Mouse (Mus musculus): Measurements from ENCODE around the gene Kat2a. TPM values are rescaled to one million over a fixed set of nuclear protein-coding genes. Genes with fewer than 3 reads are reported as not detected.
"Not testable (repeated sequence)": the region's sequence is repeated elsewhere in the genome, so short reads cannot be mapped to it uniquely, and the experiment has no call there.

Gene Kat2a
- total RNA-seq, 2 experiments from 2014 or later = 30.5 to 60.8 TPM

- ATAC-seq (replicated peaks; ENCODE audit: low FRiP score, low TSS enrichment, poor library complexity, severe bottlenecking) = no peak
These were observed 23.8 kb downstream of the Kat2a start for GRCm38 (mm10) chr11:100688443-100688842.

- no peak for ATAC-seq (replicated peaks; ENCODE audit: low FRiP score, low TSS enrichment, poor library complexity, severe bottlenecking)
These were observed 25.0 kb downstream of the Kat2a start for GRCm38 (mm10) chr11:100687265-100687664.

- ATAC-seq (replicated peaks; ENCODE audit: low FRiP score, low TSS enrichment, poor library complexity, severe bottlenecking) = no peak
These were observed 26.9 kb downstream of the Kat2a start for GRCm38 (mm10) chr11:100685371-100685770.

GRCm38 (mm10) chr11:100684084-100684483, 28.2 kb downstream of the Kat2a start:
- ATAC-seq (replicated peaks; ENCODE audit: low FRiP score, low TSS enrichment, poor library complexity, severe bottlenecking) = no peak

GRCm38 (mm10) chr11:100682526-100682925, 29.7 kb downstream of the Kat2a start:
- ATAC-seq (replicated peaks; ENCODE audit: low FRiP score, low TSS enrichment, poor library complexity, severe bottlenecking) = no peak

GRCm38 (mm10) chr11:100681826-100682225, 30.4 kb downstream of the Kat2a start:
- no peak for ATAC-seq (replicated peaks; ENCODE audit: low FRiP score, low TSS enrichment, poor library complexity, severe bottlenecking)

- no peak for ATAC-seq (replicated peaks; ENCODE audit: low FRiP score, low TSS enrichment, poor library complexity, severe bottlenecking)
These were observed 34.5 kb downstream of the Kat2a start for GRCm38 (mm10) chr11:100677810-100678209.

GRCm38 (mm10) chr11:100673169-100673568, 39.1 kb downstream of the Kat2a start:
- ATAC-seq (replicated peaks; ENCODE audit: low FRiP score, low TSS enrichment, poor library complexity, severe bottlenecking) = no peak

GRCm38 (mm10) chr11:100671956-100672355, 40.3 kb downstream of the Kat2a start:
- ATAC-seq (replicated peaks; ENCODE audit: low FRiP score, low TSS enrichment, poor library complexity, severe bottlenecking) = no peak

GRCm38 (mm10) chr11:100671049-100671448, 41.2 kb downstream of the Kat2a start:
- no peak for ATAC-seq (replicated peaks; ENCODE audit: low FRiP score, low TSS enrichment, poor library complexity, severe bottlenecking)

GRCm38 (mm10) chr11:100659806-100660205, 52.5 kb downstream of the Kat2a start:
- ATAC-seq (replicated peaks; ENCODE audit: low FRiP score, low TSS enrichment, poor library complexity, severe bottlenecking) = no peak

- ATAC-seq (replicated peaks; ENCODE audit: low FRiP score, low TSS enrichment, poor library complexity, severe bottlenecking) = no peak
These were observed 55.8 kb downstream of the Kat2a start for GRCm38 (mm10) chr11:100656458-100656857.

GRCm38 (mm10) chr11:100655589-100655988, 56.7 kb downstream of the Kat2a start:
- ATAC-seq (replicated peaks; ENCODE audit: low FRiP score, low TSS enrichment, poor library complexity, severe bottlenecking) = not testable (repeated sequence)

Other genes with a start within 250 kb of the Kat2a start
- 10.8 and 14.8 TPM in 2 replicates for gene Klhl11, start 239.7 kb downstream of the Kat2a start, total RNA-seq (2014; fragmentation: Nextera tagmentation)
- 27.9 and 40.8 TPM in 2 replicates for gene Klhl11, start 239.7 kb downstream of the Kat2a start, total RNA-seq (2017)
- 99.9 and 114 TPM in 2 replicates for gene Acly, start 184.5 kb downstream of the Kat2a start, total RNA-seq (2014; fragmentation: Nextera tagmentation)
- gene Acly, start 184.5 kb downstream of the Kat2a start, total RNA-seq (2017) = 90.6 and 112 TPM in 2 replicates
- not detected in 2 replicates for gene Ttc25, start 166.9 kb downstream of the Kat2a start, total RNA-seq (2014; fragmentation: Nextera tagmentation)
- gene Ttc25, start 166.9 kb downstream of the Kat2a start, total RNA-seq (2017) = not detected in 2 replicates
- gene Cnp, start 137.6 kb downstream of the Kat2a start, total RNA-seq (2014; fragmentation: Nextera tagmentation) = 57.0 and 60.8 TPM in 2 replicates
- 26.7 and 44.2 TPM in 2 replicates for gene Cnp, start 137.6 kb downstream of the Kat2a start, total RNA-seq (2017)
- gene Nkiras2, start 93.2 kb downstream of the Kat2a start, total RNA-seq (2014; fragmentation: Nextera tagmentation) = 14.2 and 14.9 TPM in 2 replicates
- gene Nkiras2, start 93.2 kb downstream of the Kat2a start, total RNA-seq (2017) = 4.2 and 11.2 TPM in 2 replicates
- 133 and 176 TPM in 2 replicates for gene Dnajc7, start 92.3 kb downstream of the Kat2a start, total RNA-seq (2014; fragmentation: Nextera tagmentation)
- gene Dnajc7, start 92.3 kb downstream of the Kat2a start, total RNA-seq (2017) = 139 and 147 TPM in 2 replicates
- gene Zfp385c, start 20.0 kb downstream of the Kat2a start, total RNA-seq (2014; fragmentation: Nextera tagmentation) = not detected in 2 replicates
- gene Zfp385c, start 20.0 kb downstream of the Kat2a start, total RNA-seq (2017) = not detected in 2 replicates
- 14.2 and 16.4 TPM in 2 replicates for gene Dhx58, start 8.2 kb downstream of the Kat2a start, total RNA-seq (2014; fragmentation: Nextera tagmentation)
- gene Dhx58, start 8.2 kb downstream of the Kat2a start, total RNA-seq (2017) = 11.8 and 12.9 TPM in 2 replicates
- gene Hspb9, start 1.4 kb upstream of the Kat2a start, total RNA-seq (2014; fragmentation: Nextera tagmentation) = not detected in 2 replicates
- gene Hspb9, start 1.4 kb upstream of the Kat2a start, total RNA-seq (2017) = not detected in 2 replicates
- 77.5 and 147 TPM in 2 replicates for gene Rab5c, start 25.8 kb upstream of the Kat2a start, total RNA-seq (2014; fragmentation: Nextera tagmentation)
- gene Rab5c, start 25.8 kb upstream of the Kat2a start, total RNA-seq (2017) = 81.5 and 95.4 TPM in 2 replicates
- gene Kcnh4, start 47.5 kb upstream of the Kat2a start, total RNA-seq (2014; fragmentation: Nextera tagmentation) = 0.57 TPM in 1 of 2 replicates, not detected in the other
- not detected in 2 replicates for gene Kcnh4, start 47.5 kb upstream of the Kat2a start, total RNA-seq (2017)
- gene Hcrt, start 50.5 kb upstream of the Kat2a start, total RNA-seq (2014; fragmentation: Nextera tagmentation) = not detected in 2 replicates
- gene Hcrt, start 50.5 kb upstream of the Kat2a start, total RNA-seq (2017) = not detected in 2 replicates
- 1.5 and 8.0 TPM in 2 replicates for gene Ghdc, start 58.5 kb upstream of the Kat2a start, total RNA-seq (2014; fragmentation: Nextera tagmentation)
- gene Ghdc, start 58.5 kb upstream of the Kat2a start, total RNA-seq (2017) = 1.3 and 1.7 TPM in 2 replicates
- 45.1 and 53.5 TPM in 2 replicates for gene Stat5b, start 138.3 kb upstream of the Kat2a start, total RNA-seq (2014; fragmentation: Nextera tagmentation)
- gene Stat5b, start 138.3 kb upstream of the Kat2a start, total RNA-seq (2017) = 37.0 and 58.7 TPM in 2 replicates
- 81.1 and 116 TPM in 2 replicates for gene Stat5a, start 146.9 kb upstream of the Kat2a start, total RNA-seq (2014; fragmentation: Nextera tagmentation)
- gene Stat5a, start 146.9 kb upstream of the Kat2a start, total RNA-seq (2017) = 55.9 and 62.7 TPM in 2 replicates
- gene Stat3, start 227.1 kb upstream of the Kat2a start, total RNA-seq (2014; fragmentation: Nextera tagmentation) = 16.7 and 20.2 TPM in 2 replicates
- gene Stat3, start 227.1 kb upstream of the Kat2a start, total RNA-seq (2017) = 20.3 and 50.3 TPM in 2 replicates

Data from megakaryocyte-erythroid progenitor cell, adult 5-6 weeks (primary cell).